Mouse (Mus musculus) R1 (cell line): ENCODE measurements at regions not wholly inside any gene's neighbourhood (a gene's known extent, or its start where the extent isn't known, plus 50 kb on each side); places are given as distances from the start of the nearest gene placed in this dataset.

Experiments
- DNase-seq: peaks from one replicate; pipeline ENCODE4 v3.0.0-alpha.2; 2018; ENCODE audit warnings: low read depth, low spot score

- no peak for DNase-seq
These were observed 577.0 kb upstream of the Large1 start for GRCm38 (mm10) chr8:73930344-73930743.

GRCm38 (mm10) chr8:73925515-73926241 lies 572.3 kb upstream of the Large1 start:
- no peak for DNase-seq

GRCm38 (mm10) chr8:73923181-73923580 lies 569.8 kb upstream of the Large1 start:
- no peak for DNase-seq

- no peak for DNase-seq
These were observed 567.8 kb upstream of the Large1 start for GRCm38 (mm10) chr8:73921158-73921557.

- DNase-seq = no peak
These were observed 567.2 kb upstream of the Large1 start for GRCm38 (mm10) chr8:73920564-73920963.

- DNase-seq = no peak
These were observed 551.7 kb upstream of the Large1 start for GRCm38 (mm10) chr8:73905071-73905470.

- DNase-seq = no peak
These were observed 550.5 kb upstream of the Large1 start for GRCm38 (mm10) chr8:73903838-73904237.

GRCm38 (mm10) chr8:73885976-73886375 lies 532.6 kb upstream of the Large1 start:
- no peak for DNase-seq

- peak; percentile 89 for DNase-seq
These were observed 528.3 kb upstream of the Large1 start for GRCm38 (mm10) chr8:73881606-73882005.
